Mouse (Mus musculus) liver, embryonic 14.5 days (tissue): Measurements from ENCODE around the gene Hsdl2.

Experiments used
- CTCF ChIP-seq: IDR thresholded peaks from 2 replicates; pipeline ENCODE4 v1.5.1; 2016; ENCODE audit warnings: antibody characterized with exemption, low read depth, control low read depth
- EP300 ChIP-seq: IDR thresholded peaks from 2 replicates; pipeline ENCODE4 v1.6.1; 2016; ENCODE audit warnings: antibody characterized with exemption, low read depth

DNA sequence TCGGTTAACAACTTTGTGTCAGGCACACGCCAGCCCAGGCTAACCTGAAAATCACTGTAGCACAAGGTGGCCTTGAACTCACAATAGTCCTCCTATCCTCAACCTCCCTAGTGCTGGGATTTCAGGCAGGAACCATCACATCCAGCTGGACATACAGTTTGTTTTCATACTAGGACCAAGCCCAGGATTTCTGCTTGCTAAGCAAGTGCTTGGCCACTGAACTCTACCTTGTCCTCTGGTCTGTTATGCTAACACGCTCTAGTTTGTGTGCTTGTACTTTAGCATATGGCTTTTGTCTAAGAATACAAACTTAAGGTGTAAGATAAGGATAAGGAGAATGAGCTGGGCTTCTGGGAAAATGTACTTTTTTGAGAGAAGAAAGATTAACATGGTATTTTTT, 63.1 kb downstream of the Hsdl2 start:
- no peak for TF ChIP-seq CTCF
- TF ChIP-seq EP300: no peak
